Mouse (Mus musculus): ENCODE results near the gene Xdh. TPM values are rescaled to one million over a fixed set of nuclear protein-coding genes. Genes with fewer than 3 reads are reported as not detected.

Gene Xdh
- polyA plus RNA-seq, 1 experiment from 2014 or later: 0.08 TPM

GRCm38 (mm10) chr17:73881295-73881694 is 68.7 kb downstream of the Xdh start:
- H3K9me3 ChIP-seq (ENCODE audit: control insufficient read depth, low read length): no peaks in the 10 kb centered on the region
- ATAC-seq (ENCODE audit: low FRiP score) (no peak), DNase-seq (ENCODE audit: low spot score, missing footprints) (no peak)
- no peak overlapping the region for H3K4me3 ChIP-seq (ENCODE audit: low read depth, low read length)
- no peaks in the 10 kb centered on the region for H3K36me3 ChIP-seq (ENCODE audit: control insufficient read depth, insufficient read depth, low read length)
- H3K4me2 ChIP-seq: no peak overlapping the region
- no peaks in the 10 kb centered on the region for H3K4me1 ChIP-seq (ENCODE audit: control insufficient read depth, insufficient read depth, low read length)
- no peak overlapping the region for H3K27ac ChIP-seq (ENCODE audit: low read depth, low read length)
- 82% methylated on average over 6 of the region's 6 CpGs for WGBS
- H3K27me3 ChIP-seq (ENCODE audit: control insufficient read depth, insufficient read depth, low read length): no peaks in the 10 kb centered on the region
- no peak overlapping the region for H3K9ac ChIP-seq (ENCODE audit: low read length)

- no peaks in the 10 kb centered on the region for H3K27me3 ChIP-seq (ENCODE audit: control insufficient read depth, insufficient read depth, low read length)
- ATAC-seq (ENCODE audit: low FRiP score) (no peak), DNase-seq (ENCODE audit: low spot score, missing footprints) (no peak)
- no peak overlapping the region for H3K9ac ChIP-seq (ENCODE audit: low read length)
- 92% methylated on average over 6 of the region's 6 CpGs for WGBS
- no peak overlapping the region for H3K4me3 ChIP-seq (ENCODE audit: low read depth, low read length)
- no peak overlapping the region for H3K27ac ChIP-seq (ENCODE audit: low read depth, low read length)
- H3K4me1 ChIP-seq (ENCODE audit: control insufficient read depth, insufficient read depth, low read length): no peaks in the 10 kb centered on the region
- H3K36me3 ChIP-seq (ENCODE audit: control insufficient read depth, insufficient read depth, low read length): no peaks in the 10 kb centered on the region
- H3K9me3 ChIP-seq (ENCODE audit: control insufficient read depth, low read length): no peaks in the 10 kb centered on the region
- no peak overlapping the region for H3K4me2 ChIP-seq
Observed at GRCm38 (mm10) chr17:73880286-73880685, 69.7 kb downstream of the Xdh start.

- no peak for DNase-seq (ENCODE audit: low spot score, missing footprints)
- no peaks in the 10 kb centered on the region for H3K36me3 ChIP-seq (ENCODE audit: control insufficient read depth, insufficient read depth, low read length)
- WGBS: 85% methylated on average over 10 of the region's 10 CpGs
- no peaks in the 10 kb centered on the region for H3K27me3 ChIP-seq (ENCODE audit: control insufficient read depth, insufficient read depth, low read length)
- ATAC-seq (ENCODE audit: low FRiP score): peak; percentile 52
- no peak overlapping the region for H3K4me2 ChIP-seq
- H3K4me1 ChIP-seq (ENCODE audit: control insufficient read depth, insufficient read depth, low read length): no peaks in the 10 kb centered on the region
- H3K9ac ChIP-seq (ENCODE audit: low read length): no peak overlapping the region
- H3K4me3 ChIP-seq (ENCODE audit: low read depth, low read length): no peak overlapping the region
- H3K9me3 ChIP-seq (ENCODE audit: control insufficient read depth, low read length): no peaks in the 10 kb centered on the region
- H3K27ac ChIP-seq (ENCODE audit: low read depth, low read length): no peak overlapping the region
Observed at GRCm38 (mm10) chr17:73879262-73879916, 70.6 kb downstream of the Xdh start.

- H3K36me3 ChIP-seq (ENCODE audit: control insufficient read depth, insufficient read depth, low read length): no peaks in the 10 kb centered on the region
- no peaks in the 10 kb centered on the region for H3K27me3 ChIP-seq (ENCODE audit: control insufficient read depth, insufficient read depth, low read length)
- no peak overlapping the region for H3K27ac ChIP-seq (ENCODE audit: low read depth, low read length)
- no peak overlapping the region for H3K9ac ChIP-seq (ENCODE audit: low read length)
- DNase-seq (ENCODE audit: low spot score, missing footprints) (no peak), ATAC-seq (ENCODE audit: low FRiP score) (no peak)
- H3K4me1 ChIP-seq (ENCODE audit: control insufficient read depth, insufficient read depth, low read length): no peaks in the 10 kb centered on the region
- no peak overlapping the region for H3K4me2 ChIP-seq
- WGBS: 89% methylated on average over 7 of the region's 7 CpGs
- no peaks in the 10 kb centered on the region for H3K9me3 ChIP-seq (ENCODE audit: control insufficient read depth, low read length)
- H3K4me3 ChIP-seq (ENCODE audit: low read depth, low read length): no peak overlapping the region
Observed at GRCm38 (mm10) chr17:73875674-73876073, 74.3 kb downstream of the Xdh start.

GRCm38 (mm10) chr17:73875268-73875667 is 74.7 kb downstream of the Xdh start:
- no peak overlapping the region for H3K27ac ChIP-seq (ENCODE audit: low read depth, low read length)
- H3K9ac ChIP-seq (ENCODE audit: low read length): no peak overlapping the region
- no peak for DNase-seq (ENCODE audit: low spot score, missing footprints)
- no peaks in the 10 kb centered on the region for H3K36me3 ChIP-seq (ENCODE audit: control insufficient read depth, insufficient read depth, low read length)
- no peak for ATAC-seq (ENCODE audit: low FRiP score)
- no peaks in the 10 kb centered on the region for H3K4me1 ChIP-seq (ENCODE audit: control insufficient read depth, insufficient read depth, low read length)
- H3K4me2 ChIP-seq: no peak overlapping the region
- 93% methylated on average over 4 of the region's 4 CpGs for WGBS
- H3K27me3 ChIP-seq (ENCODE audit: control insufficient read depth, insufficient read depth, low read length): no peaks in the 10 kb centered on the region
- H3K9me3 ChIP-seq (ENCODE audit: control insufficient read depth, low read length): no peaks in the 10 kb centered on the region
- no peak overlapping the region for H3K4me3 ChIP-seq (ENCODE audit: low read depth, low read length)

- Histone ChIP-seq H3K36me3 (ENCODE audit: control insufficient read depth, insufficient read depth, low read length) (no peaks in the 10 kb centered on the region), H3K4me2 (no peak overlapping the region), H3K4me1 (ENCODE audit: control insufficient read depth, insufficient read depth, low read length) (no peaks in the 10 kb centered on the region), H3K27ac (ENCODE audit: low read depth, low read length) (no peak overlapping the region), H3K9me3 (ENCODE audit: control insufficient read depth, low read length) (no peaks in the 10 kb centered on the region), H3K27me3 (ENCODE audit: control insufficient read depth, insufficient read depth, low read length) (no peaks in the 10 kb centered on the region), H3K9ac (ENCODE audit: low read length) (no peak overlapping the region), H3K4me3 (ENCODE audit: low read depth, low read length) (no peak overlapping the region)
- no peak for DNase-seq (ENCODE audit: low spot score, missing footprints)
- 90% methylated on average over 14 of the region's 14 CpGs for WGBS
- no peak for ATAC-seq (ENCODE audit: low FRiP score)
Observed at GRCm38 (mm10) chr17:73870956-73871605, 78.9 kb downstream of the Xdh start.

GRCm38 (mm10) chr17:73869008-73869685 is 80.8 kb downstream of the Xdh start:
- Histone ChIP-seq H3K4me2 (no peak overlapping the region), H3K27ac (ENCODE audit: low read depth, low read length) (no peak overlapping the region), H3K9ac (ENCODE audit: low read length) (no peak overlapping the region), H3K9me3 (ENCODE audit: control insufficient read depth, low read length) (no peaks in the 10 kb centered on the region), H3K36me3 (ENCODE audit: control insufficient read depth, insufficient read depth, low read length) (no peaks in the 10 kb centered on the region), H3K4me3 (ENCODE audit: low read depth, low read length) (no peak overlapping the region), H3K4me1 (ENCODE audit: control insufficient read depth, insufficient read depth, low read length) (no peaks in the 10 kb centered on the region), H3K27me3 (ENCODE audit: control insufficient read depth, insufficient read depth, low read length) (no peaks in the 10 kb centered on the region)
- DNase-seq (ENCODE audit: low spot score, missing footprints) (no peak), ATAC-seq (ENCODE audit: low FRiP score) (no peak)
- 91% methylated on average over 9 of the region's 9 CpGs for WGBS

GRCm38 (mm10) chr17:73853717-73854116 is 96.3 kb downstream of the Xdh start:
- Histone ChIP-seq H3K9me3 (ENCODE audit: control insufficient read depth, low read length) (no peaks in the 10 kb centered on the region), H3K4me2 (no peak overlapping the region), H3K27ac (ENCODE audit: low read depth, low read length) (no peak overlapping the region), H3K27me3 (ENCODE audit: control insufficient read depth, insufficient read depth, low read length) (no peaks in the 10 kb centered on the region), H3K9ac (ENCODE audit: low read length) (no peak overlapping the region), H3K4me1 (ENCODE audit: control insufficient read depth, insufficient read depth, low read length) (no peaks in the 10 kb centered on the region), H3K4me3 (ENCODE audit: low read depth, low read length) (no peak overlapping the region), H3K36me3 (ENCODE audit: control insufficient read depth, insufficient read depth, low read length) (no peaks in the 10 kb centered on the region)
- DNase-seq (ENCODE audit: low spot score, missing footprints) (no peak), ATAC-seq (ENCODE audit: low FRiP score) (no peak)
- 60% methylated on average over 4 of the region's 4 CpGs for WGBS

GRCm38 (mm10) chr17:73853041-73853440 is 97.0 kb downstream of the Xdh start:
- DNase-seq (ENCODE audit: low spot score, missing footprints): no peak
- Histone ChIP-seq H3K4me3 (ENCODE audit: low read depth, low read length) (no peak overlapping the region), H3K4me2 (no peak overlapping the region), H3K27me3 (ENCODE audit: control insufficient read depth, insufficient read depth, low read length) (no peaks in the 10 kb centered on the region), H3K36me3 (ENCODE audit: control insufficient read depth, insufficient read depth, low read length) (no peaks in the 10 kb centered on the region), H3K9me3 (ENCODE audit: control insufficient read depth, low read length) (no peaks in the 10 kb centered on the region), H3K27ac (ENCODE audit: low read depth, low read length) (no peak overlapping the region), H3K4me1 (ENCODE audit: control insufficient read depth, insufficient read depth, low read length) (no peaks in the 10 kb centered on the region), H3K9ac (ENCODE audit: low read length) (no peak overlapping the region)
- no peak for ATAC-seq (ENCODE audit: low FRiP score)
- WGBS: 90% methylated on average over 11 of the region's 11 CpGs
